Mouse (Mus musculus) liver, postnatal 0 days (tissue): ENCODE results near the gene Rnf5.

Experiments
- CTCF ChIP-seq: sonication (generic); IDR thresholded peaks from 2 replicates; pipeline ENCODE4 v1.5.1; 2016; ENCODE audit warnings: antibody characterized with exemption, low read depth
- EP300 ChIP-seq: IDR thresholded peaks from 2 replicates; pipeline ENCODE4 v1.6.1; 2016; ENCODE audit warnings: antibody characterized with exemption, low read depth, mild to moderate bottlenecking

- TF ChIP-seq EP300 (no peak), CTCF (no peak)
These were observed 14.7 kb downstream of the Rnf5 start for GRCm38 (mm10) chr17:34588767-34589166.
